Mouse (Mus musculus): Measurements from ENCODE around the gene D11Wsu47e. TPM values are rescaled to one million over a fixed set of nuclear protein-coding genes. Genes with fewer than 3 reads are reported as not detected.

D11Wsu47e gene
- polyA plus RNA-seq, 1 experiment from 2014 or later: 20.6 TPM

- H3K27me3 ChIP-seq: peaks cover 13% of the 10 kb centered on the region
- peaks cover 15% of the 10 kb centered on the region for H3K36me3 ChIP-seq (ENCODE audit: poor library complexity, severe bottlenecking)
- peak within 1 kb of the TSS; percentile 29 for H3K4me2 ChIP-seq
- H3K4me3 ChIP-seq: no peak within 1 kb of the TSS
- H3K27ac ChIP-seq: peak within 1 kb of the TSS; percentile 54
- peak; percentile 59 for ATAC-seq
- H3K4me1 ChIP-seq: peaks cover 21% of the 10 kb centered on the region
- H3K9me3 ChIP-seq (replicated peaks): no peaks in the 10 kb centered on the region
- 2% methylated on average over 11 of the region's 11 CpGs for WGBS
- H3K9ac ChIP-seq: peak within 1 kb of the TSS; percentile 60
Observed at GRCm38 (mm10) chr11:113709731-113710256, 25.6 kb downstream of the D11Wsu47e start, which contains the start of gene Cpsf4l. TSS of gene Cpsf4l (minus strand) at chr11:113710017.

- peaks cover 13% of the 10 kb centered on the region for H3K27me3 ChIP-seq
- H3K9ac ChIP-seq: peak overlapping the region; percentile 60
- WGBS: 2% methylated on average over 10 of the region's 10 CpGs
- peak; percentile 45 for ATAC-seq
- peak overlapping the region; percentile 29 for H3K4me2 ChIP-seq
- peaks cover 21% of the 10 kb centered on the region for H3K4me1 ChIP-seq
- H3K27ac ChIP-seq: peak overlapping the region; percentile 54
- no peaks in the 10 kb centered on the region for H3K9me3 ChIP-seq (replicated peaks)
- no peak overlapping the region for H3K4me3 ChIP-seq
- H3K36me3 ChIP-seq (ENCODE audit: poor library complexity, severe bottlenecking): peaks cover 15% of the 10 kb centered on the region
Observed at GRCm38 (mm10) chr11:113710257-113710777, 26.1 kb downstream of the D11Wsu47e start.

- Histone ChIP-seq H3K4me2 (no peak overlapping the region), H3K4me3 (no peak overlapping the region), H3K9me3 (replicated peaks) (no peaks in the 10 kb centered on the region), H3K4me1 (peaks cover 21% of the 10 kb centered on the region), H3K27me3 (peaks cover 13% of the 10 kb centered on the region), H3K36me3 (ENCODE audit: poor library complexity, severe bottlenecking) (peaks cover 15% of the 10 kb centered on the region), H3K27ac (no peak overlapping the region), H3K9ac (no peak overlapping the region)
- WGBS: 38% methylated on average over 1 of the region's 1 CpGs
- no peak for ATAC-seq
Observed at GRCm38 (mm10) chr11:113711061-113711460, 26.8 kb downstream of the D11Wsu47e start.

- Histone ChIP-seq H3K9ac (no peak overlapping the region), H3K9me3 (replicated peaks) (no peaks in the 10 kb centered on the region), H3K27ac (no peak overlapping the region), H3K4me2 (no peak overlapping the region), H3K4me3 (no peak overlapping the region), H3K27me3 (no peaks in the 10 kb centered on the region), H3K4me1 (peaks cover 7% of the 10 kb centered on the region), H3K36me3 (ENCODE audit: poor library complexity, severe bottlenecking) (no peaks in the 10 kb centered on the region)
- WGBS: 76% methylated on average over 7 of the region's 7 CpGs
- 0 out of 2 replicates have a peak, but pooled peaks have one; percentile 38 for ATAC-seq
Observed at GRCm38 (mm10) chr11:113715078-113715674, 31.0 kb downstream of the D11Wsu47e start.

GRCm38 (mm10) chr11:113716132-113716531 lies 31.9 kb downstream of the D11Wsu47e start:
- no peak for ATAC-seq
- no peaks in the 10 kb centered on the region for H3K36me3 ChIP-seq (ENCODE audit: poor library complexity, severe bottlenecking)
- no peaks in the 10 kb centered on the region for H3K4me1 ChIP-seq
- no peak overlapping the region for H3K4me2 ChIP-seq
- no peaks in the 10 kb centered on the region for H3K9me3 ChIP-seq (replicated peaks)
- no peak overlapping the region for H3K27ac ChIP-seq
- H3K9ac ChIP-seq: no peak overlapping the region
- H3K27me3 ChIP-seq: no peaks in the 10 kb centered on the region
- 95% methylated on average over 2 of the region's 2 CpGs for WGBS
- H3K4me3 ChIP-seq: no peak overlapping the region

GRCm38 (mm10) chr11:113717767-113718424 lies 33.7 kb downstream of the D11Wsu47e start:
- no peak overlapping the region for H3K4me3 ChIP-seq
- no peak overlapping the region for H3K27ac ChIP-seq
- no peaks in the 10 kb centered on the region for H3K27me3 ChIP-seq
- H3K4me1 ChIP-seq: peaks cover 2% of the 10 kb centered on the region; the same call in 1 of the 2 replicates
- WGBS: 78% methylated on average over 16 of the region's 16 CpGs
- no peak for ATAC-seq
- H3K9me3 ChIP-seq (replicated peaks): no peaks in the 10 kb centered on the region
- no peak overlapping the region for H3K4me2 ChIP-seq
- no peak overlapping the region for H3K9ac ChIP-seq
- no peaks in the 10 kb centered on the region for H3K36me3 ChIP-seq (ENCODE audit: poor library complexity, severe bottlenecking)

GRCm38 (mm10) chr11:113722405-113723090 lies 38.3 kb downstream of the D11Wsu47e start:
- H3K36me3 ChIP-seq (ENCODE audit: poor library complexity, severe bottlenecking): peaks cover 37% of the 10 kb centered on the region
- no peak overlapping the region for H3K4me3 ChIP-seq
- H3K4me2 ChIP-seq: no peak overlapping the region
- no peak for ATAC-seq
- H3K27ac ChIP-seq: peak overlapping the region; percentile 22; the same call in 1 of the 2 replicates
- H3K9ac ChIP-seq: no peak overlapping the region
- no peaks in the 10 kb centered on the region for H3K27me3 ChIP-seq
- H3K4me1 ChIP-seq: peaks cover 32% of the 10 kb centered on the region
- no peaks in the 10 kb centered on the region for H3K9me3 ChIP-seq (replicated peaks)
- WGBS: 78% methylated on average over 14 of the region's 14 CpGs

GRCm38 (mm10) chr11:113725235-113726048 lies 41.2 kb downstream of the D11Wsu47e start:
- no peaks in the 10 kb centered on the region for H3K9me3 ChIP-seq (replicated peaks)
- H3K27ac ChIP-seq: peak overlapping the region; percentile 44
- WGBS: 48% methylated on average over 4 of the region's 4 CpGs
- no peak overlapping the region for H3K4me2 ChIP-seq
- peaks cover 62% of the 10 kb centered on the region for H3K36me3 ChIP-seq (ENCODE audit: poor library complexity, severe bottlenecking)
- ATAC-seq: peak; percentile 57
- peaks cover 48% of the 10 kb centered on the region for H3K4me1 ChIP-seq
- H3K4me3 ChIP-seq: no peak overlapping the region
- no peak overlapping the region for H3K9ac ChIP-seq
- no peaks in the 10 kb centered on the region for H3K27me3 ChIP-seq

- Histone ChIP-seq H3K4me2 (no peak overlapping the region), H3K4me1 (peaks cover 60% of the 10 kb centered on the region), H3K27me3 (no peaks in the 10 kb centered on the region), H3K27ac (peak overlapping the region; percentile 10; the same call in 1 of the 2 replicates), H3K9ac (no peak overlapping the region), H3K36me3 (ENCODE audit: poor library complexity, severe bottlenecking) (peaks cover 68% of the 10 kb centered on the region), H3K4me3 (no peak overlapping the region), H3K9me3 (replicated peaks) (no peaks in the 10 kb centered on the region)
- no peak for ATAC-seq
- 83% methylated on average over 14 of the region's 14 CpGs for WGBS
Observed at GRCm38 (mm10) chr11:113726994-113727888, 43.0 kb downstream of the D11Wsu47e start.

- Histone ChIP-seq H3K4me3 (no peak overlapping the region), H3K27ac (peak overlapping the region; percentile 10; the same call in 1 of the 2 replicates), H3K4me1 (peaks cover 60% of the 10 kb centered on the region), H3K4me2 (no peak overlapping the region), H3K9ac (no peak overlapping the region), H3K36me3 (ENCODE audit: poor library complexity, severe bottlenecking) (peaks cover 71% of the 10 kb centered on the region), H3K27me3 (no peaks in the 10 kb centered on the region), H3K9me3 (replicated peaks) (no peaks in the 10 kb centered on the region)
- no peak for ATAC-seq
- 78% methylated on average over 6 of the region's 6 CpGs for WGBS
Observed at GRCm38 (mm10) chr11:113727992-113728391, 43.8 kb downstream of the D11Wsu47e start.

Data from forebrain, embryonic 13.5 days (tissue).